Comparison of ENCODE assay signal across 19 mouse cellular contexts in the genomic region with DNA sequence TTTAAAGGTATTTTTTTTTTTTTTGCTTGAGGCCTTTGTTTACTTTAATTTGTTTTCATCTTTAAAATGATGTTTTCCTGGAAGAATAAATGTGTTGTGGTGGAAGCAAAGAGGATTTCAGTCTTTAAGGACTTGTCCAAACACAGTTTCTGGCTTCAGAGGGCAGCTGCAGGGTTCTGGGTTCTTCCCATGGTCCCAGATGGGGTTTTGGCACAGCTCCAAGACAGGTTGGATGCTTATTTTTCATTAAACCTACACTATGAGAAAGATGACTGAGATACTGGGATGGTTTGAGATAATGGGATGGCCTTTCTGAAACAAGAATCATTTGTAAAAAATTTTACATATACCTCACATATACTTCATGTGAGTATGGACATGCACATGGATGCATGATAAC.
DNase-seq lines count a peak whose midpoint lies in the region; ATAC-seq and TF ChIP-seq lines count a peak whose summit lies in the region.
"Had no signal": no experiment of that assay in that cellular context is flagged by ENCODE, and none has a peak within 500 bp of the region (broad histone marks: within the 10 kb centered on the region; RNA-seq: fewer than 3 reads in every experiment).

No protein-coding gene starts in this region.

- no peak overlapping the region for H3K9ac ChIP-seq in hindbrain, postnatal 0 days (replicated peaks; ENCODE audit: low read length)
- H3K9ac ChIP-seq in forebrain, embryonic 13.5 days: no peak overlapping the region
- H3K9ac ChIP-seq: embryonic facial prominence, embryonic 13.5 days; forebrain, embryonic 12.5 days; hindbrain, embryonic 15.5 days had no signal

- H3K4me2 ChIP-seq in hindbrain, postnatal 0 days (ENCODE audit: low read depth, low read length): no peak overlapping the region
- no peak overlapping the region for H3K4me2 ChIP-seq in forebrain, embryonic 13.5 days
- H3K4me2 ChIP-seq: embryonic facial prominence, embryonic 13.5 days; forebrain, embryonic 12.5 days; hindbrain, embryonic 15.5 days had no signal

- H3K4me1 ChIP-seq in hindbrain, postnatal 0 days (ENCODE audit: insufficient read depth, low read length): no peaks in the 10 kb centered on the region
- no peaks in the 10 kb centered on the region for H3K4me1 ChIP-seq in hindbrain, embryonic 10.5 days (replicated peaks)
- no peaks in the 10 kb centered on the region for H3K4me1 ChIP-seq in cerebellum, adult 2 months (ENCODE audit: control insufficient read depth, insufficient read depth, low read length)
- H3K4me1 ChIP-seq in forebrain, embryonic 13.5 days: no peaks in the 10 kb centered on the region
- H3K4me1 ChIP-seq: embryonic facial prominence, embryonic 13.5 days; forebrain, embryonic 12.5 days; heart, embryonic 10.5 days; hindbrain, embryonic 15.5 days had no signal

- TF ChIP-seq POLR2A in cerebellum, adult 2 months (IDR thresholded peaks at IDR 0.05; ENCODE audit: borderline replicate concordance, insufficient read depth, low read length): no peak

- H3K27ac ChIP-seq in hindbrain, postnatal 0 days: no peak overlapping the region
- H3K27ac ChIP-seq in hindbrain, embryonic 10.5 days: no peak overlapping the region
- no peak overlapping the region for H3K27ac ChIP-seq in cerebellum, adult 2 months (ENCODE audit: insufficient read depth, low read length)
- no peak overlapping the region for H3K27ac ChIP-seq in forebrain, embryonic 13.5 days
- H3K27ac ChIP-seq: embryonic facial prominence, embryonic 13.5 days; forebrain, embryonic 12.5 days; heart, embryonic 10.5 days; hindbrain, embryonic 15.5 days had no signal

- no peak for ATAC-seq in hindbrain, postnatal 0 days
- no peak for ATAC-seq in forebrain, embryonic 13.5 days
- ATAC-seq: inflammation-experienced regulatory T-cells, adult 6 months had no signal

- no peak overlapping the region for H3K4me3 ChIP-seq in hindbrain, postnatal 0 days (ENCODE audit: low read length)
- H3K4me3 ChIP-seq in hindbrain, embryonic 10.5 days: no peak overlapping the region
- no peak overlapping the region for H3K4me3 ChIP-seq in cerebellum, adult 2 months (replicated peaks; ENCODE audit: insufficient read depth, low read depth, low read length)
- H3K4me3 ChIP-seq in forebrain, embryonic 13.5 days: no peak overlapping the region
- H3K4me3 ChIP-seq: embryonic facial prominence, embryonic 13.5 days; forebrain, embryonic 12.5 days; heart, embryonic 10.5 days; hindbrain, embryonic 15.5 days had no signal

- no peaks in the 10 kb centered on the region for H3K9me3 ChIP-seq in hindbrain, postnatal 0 days (ENCODE audit: low read length)
- H3K9me3 ChIP-seq in hindbrain, embryonic 10.5 days: no peaks in the 10 kb centered on the region
- H3K9me3 ChIP-seq in forebrain, embryonic 13.5 days (replicated peaks): no peaks in the 10 kb centered on the region
- H3K9me3 ChIP-seq: embryonic facial prominence, embryonic 13.5 days; forebrain, embryonic 12.5 days; heart, embryonic 10.5 days; hindbrain, embryonic 15.5 days had no signal

- peak; percentile 15 for DNase-seq in hindbrain, postnatal 0 days (ENCODE audit: low spot score)
- DNase-seq in hindbrain, embryonic 10.5 days (ENCODE audit: low spot score): no peak
- DNase-seq in cerebellum, adult 2 months: peak; percentile 15 to 27
- DNase-seq in cerebellum, adult 9-11 months: peak; percentile 14
- peak; percentile 11 to 20 for DNase-seq in cerebellum, postnatal 36 days
- DNase-seq in neural tube, embryonic 10.5 days (ENCODE audit: extremely low spot score, low spot score): no peak
- DNase-seq: adrenal gland, adult 2 months; adrenal gland, postnatal 25 days; gastrocnemius, postnatal 10 days; heart, adult 18-20 months; heart, postnatal 10 days; kidney, adult 11 months; kidney, adult 9 months had no signal

- H3K27me3 ChIP-seq in hindbrain, postnatal 0 days (ENCODE audit: insufficient read depth, low read length): no peaks in the 10 kb centered on the region
- H3K27me3 ChIP-seq in hindbrain, embryonic 10.5 days (ENCODE audit: insufficient read depth, poor library complexity, severe bottlenecking): no peaks in the 10 kb centered on the region
- H3K27me3 ChIP-seq in cerebellum, adult 2 months (ENCODE audit: control insufficient read depth, insufficient read depth, low read length): no peaks in the 10 kb centered on the region
- H3K27me3 ChIP-seq in forebrain, embryonic 13.5 days: no peaks in the 10 kb centered on the region
- H3K27me3 ChIP-seq: embryonic facial prominence, embryonic 13.5 days; forebrain, embryonic 12.5 days; hindbrain, embryonic 15.5 days had no signal

- no peak for TF ChIP-seq CTCF in hindbrain, postnatal 0 days (IDR thresholded peaks at IDR 0.05; ENCODE audit: low read depth)
- no peak for TF ChIP-seq CTCF in cerebellum, adult 2 months (IDR thresholded peaks at IDR 0.05; ENCODE audit: borderline replicate concordance, insufficient read depth, low read depth, low read length)

- H3K36me3 ChIP-seq in hindbrain, postnatal 0 days (ENCODE audit: insufficient read depth, low read length): no peaks in the 10 kb centered on the region
- H3K36me3 ChIP-seq in hindbrain, embryonic 10.5 days: no peaks in the 10 kb centered on the region
- no peaks in the 10 kb centered on the region for H3K36me3 ChIP-seq in forebrain, embryonic 13.5 days (ENCODE audit: poor library complexity, severe bottlenecking)
- H3K36me3 ChIP-seq: embryonic facial prominence, embryonic 13.5 days; forebrain, embryonic 12.5 days; heart, embryonic 10.5 days; hindbrain, embryonic 15.5 days had no signal

Comparison
In these comparisons a context has a peak if more than half of its experiments do, and no peak if none do; other contexts are left out.
1. DNase-seq: peak in hindbrain, postnatal 0 days (single experiment), cerebellum, adult 2 months (2 of 2), cerebellum, adult 9-11 months (single experiment) and cerebellum, postnatal 36 days (2 of 2); none in hindbrain, embryonic 10.5 days (single experiment) and neural tube, embryonic 10.5 days (single experiment).